Mouse (Mus musculus) adrenal gland, adult 10 weeks (tissue): ENCODE results near the gene Cyp11a1. TPM values are rescaled to one million over a fixed set of nuclear protein-coding genes. Genes with fewer than 3 reads are reported as not detected.

Experiments used
- polyA plus RNA-seq: library from polyadenylated mRNA; stranded (reverse); fragments of 350-450 nt; fragmentation: Illumina TruSeq; extraction: RNeasy Lipid Tissue Mini Kit (QIAGEN cat#74804); gene quantifications from one replicate; pipeline ENCODE4 v1.2.3, GENCODE M21; 2014; ENCODE audit warnings: low read depth, low replicate concordance

Cyp11a1 gene
- polyA plus RNA-seq, result 1,517 TPM

GRCm38 (mm10) chr9:58005753-58006461 is at the start of gene Cyp11a1:
TSS of gene Cyp11a1 (plus strand) at chr9:58006411.

GRCm38 (mm10) chr9:58063531-58063930 is 57.3 kb downstream of the Cyp11a1 start, which contains the start of gene Stra6:
TSS of gene Stra6 (plus strand) at chr9:58063788.

Other genes starting within 250 kb of the Cyp11a1 start
- gene Clk3, start 240.6 kb upstream of the Cyp11a1 start, polyA plus RNA-seq, result 49.8 TPM
- 0.58 TPM for gene Arid3b, start 169.6 kb upstream of the Cyp11a1 start, polyA plus RNA-seq
- gene Ubl7, start 95.4 kb upstream of the Cyp11a1 start, polyA plus RNA-seq, result 72.4 TPM
- gene Sema7a, start 66.3 kb upstream of the Cyp11a1 start, polyA plus RNA-seq, result 2.4 TPM
- gene Stra6, start 57.4 kb downstream of the Cyp11a1 start, polyA plus RNA-seq, result not detected
- gene Ccdc33, start 112.4 kb downstream of the Cyp11a1 start, polyA plus RNA-seq, result not detected
- 3.8 TPM for gene Islr, start 197.9 kb downstream of the Cyp11a1 start, polyA plus RNA-seq
- gene Islr2, start 197.9 kb downstream of the Cyp11a1 start, polyA plus RNA-seq, result not detected
- gene Pml, start 243.4 kb downstream of the Cyp11a1 start, polyA plus RNA-seq, result 4.0 TPM
- 5.2 TPM for gene Stoml1, start 246.8 kb downstream of the Cyp11a1 start, polyA plus RNA-seq